Mouse (Mus musculus) myocyte (in vitro differentiated cells): Measurements from ENCODE around the gene Agap1. TPM values are rescaled to one million over a fixed set of nuclear protein-coding genes. Genes with fewer than 3 reads are reported as not detected.
A peak's percentile ranks its signal among the peaks of the same experiment; 100 is the strongest.

Source experiments
- H3K27me3 ChIP-seq: one replicate; pipeline ENCODE4 v1.6.1; 2011; ENCODE audit not compliant: control insufficient read depth, insufficient read depth, insufficient read length
- H3K36me3 ChIP-seq: one replicate; pipeline ENCODE4 v1.6.1; 2011; ENCODE audit not compliant: control insufficient read depth, insufficient read depth
- H3K4me2 ChIP-seq: one replicate; pipeline ENCODE4 v1.6.1; 2011; ENCODE audit warnings: low read depth, control low read depth
- H3K4me3 ChIP-seq: one replicate; pipeline ENCODE4 v1.5.1; 2011; ENCODE audit warnings: mild to moderate bottlenecking, control low read depth, moderate library complexity
- H3K79me2 ChIP-seq: one replicate; pipeline ENCODE4 v1.6.1; 2011; ENCODE audit not compliant: control insufficient read depth, insufficient read depth
- H3ac ChIP-seq: one replicate; pipeline ENCODE4 v1.6.1; 2011; ENCODE audit not compliant: control insufficient read depth, insufficient read length
- CEBPB ChIP-seq: IDR thresholded peaks from 2 replicates; pipeline ENCODE4 v1.6.1; 2011; ENCODE audit warnings: mild to moderate bottlenecking, moderate library complexity; ENCODE audit not compliant: poor library complexity, insufficient read depth, severe bottlenecking
- E2F4 ChIP-seq: IDR thresholded peaks from one replicate; pipeline ENCODE4 v1.6.1; 2011; ENCODE audit warnings: mild to moderate bottlenecking, control low read depth, moderate library complexity; ENCODE audit not compliant: insufficient read depth
- MAX ChIP-seq: IDR thresholded peaks from one replicate; pipeline ENCODE4 v1.6.1; 2011; ENCODE audit warnings: low read depth, mild to moderate bottlenecking, control low read depth
- MYOD1 ChIP-seq, 3 experiments: IDR thresholded peaks; one replicate each; pipeline ENCODE4 v1.6.1; 2011; ENCODE audit warnings: control low read depth in 2 of 3, low read depth in 2 of 3, mild to moderate bottlenecking in 2 of 3, moderate library complexity in 1 of 3; ENCODE audit not compliant: insufficient read length in 2 of 3, control insufficient read depth in 1 of 3
- MYOG ChIP-seq, 3 experiments: IDR thresholded peaks; one replicate each; pipeline ENCODE4 v1.6.1; 2011; ENCODE audit warnings: control low read depth in 2 of 3, low read depth in 2 of 3, mild to moderate bottlenecking in 2 of 3; ENCODE audit not compliant: insufficient read length in 2 of 3, control insufficient read depth in 1 of 3, insufficient read depth in 1 of 3
- POLR2A ChIP-seq: IDR thresholded peaks from one replicate; pipeline ENCODE4 v1.6.1; 2011; ENCODE audit warnings: low read depth, mild to moderate bottlenecking, control low read depth, moderate library complexity; ENCODE audit not compliant: insufficient read length
- POLR2AphosphoS2 ChIP-seq: IDR thresholded peaks from one replicate; pipeline ENCODE4 v1.6.1; 2011; ENCODE audit warnings: low read depth, control low read depth; ENCODE audit not compliant: insufficient read length
- REST ChIP-seq: IDR thresholded peaks from one replicate; pipeline ENCODE4 v1.6.1; 2011; ENCODE audit warnings: mild to moderate bottlenecking, control low read depth, moderate library complexity; ENCODE audit not compliant: insufficient read depth, insufficient read length
- SRF ChIP-seq: IDR thresholded peaks from one replicate; pipeline ENCODE4 v1.6.1; 2011; ENCODE audit warnings: low read depth; ENCODE audit not compliant: control insufficient read depth, insufficient read length
- TCF12 ChIP-seq: IDR thresholded peaks from one replicate; pipeline ENCODE4 v1.6.1; 2011; ENCODE audit warnings: mild to moderate bottlenecking, control low read depth; ENCODE audit not compliant: poor library complexity, insufficient read depth, severe bottlenecking
- TCF3 ChIP-seq: IDR thresholded peaks from one replicate; pipeline ENCODE4 v1.6.1; 2011; ENCODE audit warnings: low read depth, control low read depth; ENCODE audit not compliant: insufficient read length
- USF1 ChIP-seq: IDR thresholded peaks from one replicate; pipeline ENCODE4 v1.6.1; 2011; ENCODE audit warnings: low read depth, mild to moderate bottlenecking, control low read depth, moderate library complexity
- polyA plus RNA-seq: library from polyadenylated mRNA; unstranded; fragments of >200 nt; fragmentation: generic; extraction: Trizol; gene quantifications from one replicate; pipeline ENCODE4 v1.2.1, GENCODE M21; 2012; ENCODE audit warnings: missing spikeins

Gene Agap1
- polyA plus RNA-seq, 1 experiment: 48.9 TPM

DNA sequence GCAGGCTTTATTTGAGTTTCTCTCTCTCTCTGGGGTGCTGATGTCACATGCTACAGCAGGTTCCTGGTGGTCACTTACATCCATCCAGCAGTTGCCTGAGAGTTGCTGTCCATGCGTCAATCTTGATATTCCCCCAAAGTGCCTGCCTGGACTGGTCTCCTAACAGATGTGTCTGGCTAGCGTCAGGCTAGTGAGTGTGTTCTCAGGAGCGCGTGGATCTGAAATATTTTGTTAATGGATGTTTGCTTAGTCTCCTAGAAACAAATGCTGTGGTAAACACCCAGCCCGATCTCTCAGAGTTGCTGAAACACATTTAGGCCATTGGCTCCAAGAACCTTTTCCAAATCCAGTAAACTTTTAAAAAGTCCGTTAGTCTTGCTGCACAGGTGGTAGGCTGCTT, 161.9 kb downstream of the Agap1 start:
- H3K4me2 ChIP-seq: no peak overlapping the region
- no peaks in the 10 kb centered on the region for H3K27me3 ChIP-seq
- no peak overlapping the region for H3K4me3 ChIP-seq
- H3ac ChIP-seq: no peak overlapping the region
- TF ChIP-seq E2F4 (no peak), SRF (no peak), REST (no peak), MYOG (IDR thresholded peaks at IDR 0.05; ENCODE audit: control insufficient read depth in 1 of 3, insufficient read depth in 1 of 3, insufficient read length in 2 of 3, low read depth in 2 of 3) (no peak), MYOD1 (IDR thresholded peaks at IDR 0.05; ENCODE audit: control insufficient read depth in 1 of 3, insufficient read length in 2 of 3, low read depth in 2 of 3) (no peak), POLR2AphosphoS2 (no peak), USF1 (no peak), TCF3 (no peak), MAX (no peak)
- H3K36me3 ChIP-seq: peaks cover 17% of the 10 kb centered on the region
- H3K79me2 ChIP-seq: peaks cover 7% of the 10 kb centered on the region

DNA sequence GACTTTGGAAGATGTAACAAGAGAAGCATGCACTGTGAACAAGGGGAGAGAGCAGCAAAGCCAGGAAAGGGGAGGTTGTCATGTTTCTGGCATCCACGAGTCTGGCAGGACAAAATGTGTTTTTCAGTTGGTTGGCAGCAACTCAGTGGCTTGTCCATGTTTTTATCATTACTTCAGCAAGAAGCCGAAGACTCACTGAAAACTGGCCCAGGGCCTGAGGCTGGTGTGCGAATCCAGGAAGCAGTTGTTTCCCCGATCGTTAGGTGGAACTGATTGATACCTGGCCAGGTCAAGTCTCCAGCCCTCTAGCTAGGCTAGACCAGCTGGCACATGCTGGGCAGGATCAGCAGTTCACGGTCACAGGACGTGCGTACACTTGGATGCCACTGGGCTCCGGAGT, 162.7 kb downstream of the Agap1 start:
- Histone ChIP-seq H3K36me3 (peaks cover 10% of the 10 kb centered on the region), H3ac (no peak overlapping the region), H3K27me3 (no peaks in the 10 kb centered on the region), H3K4me2 (no peak overlapping the region), H3K79me2 (peaks cover 7% of the 10 kb centered on the region), H3K4me3 (no peak overlapping the region)
- TF ChIP-seq MYOD1 (IDR thresholded peaks at IDR 0.05; ENCODE audit: control insufficient read depth in 1 of 3, insufficient read length in 2 of 3, low read depth in 2 of 3) (no peak), TCF3 (no peak), SRF (no peak), POLR2A (no peak), TCF12 (no peak), MAX (no peak), CEBPB (no peak)

DNA sequence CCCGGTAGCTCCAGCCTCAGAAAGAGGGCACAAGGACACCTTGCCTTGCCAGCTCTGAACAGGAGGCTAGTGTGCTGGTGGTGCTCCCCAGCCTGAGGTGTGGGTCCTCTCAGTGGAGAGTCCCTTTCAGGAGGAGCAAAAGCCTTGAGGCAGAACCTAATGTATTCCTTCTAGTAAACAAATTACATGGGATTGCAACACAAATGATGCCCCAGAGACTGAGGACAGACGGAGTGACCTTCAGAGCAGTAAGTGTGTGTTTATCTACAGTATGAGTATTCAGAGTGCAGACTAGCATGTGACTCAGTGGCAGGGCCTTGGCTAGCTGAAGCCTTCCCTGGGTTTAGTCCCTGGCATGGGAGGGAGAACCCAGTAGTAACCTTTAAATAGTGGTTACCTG, 165.4 kb downstream of the Agap1 start:
- no peak overlapping the region for H3K4me2 ChIP-seq
- TF ChIP-seq REST (no peak), POLR2A (no peak), CEBPB (peak; percentile 63; the same call in 1 of the 2 replicates)
- no peak overlapping the region for H3K4me3 ChIP-seq
- peaks cover 12% of the 10 kb centered on the region for H3K79me2 ChIP-seq
- H3K27me3 ChIP-seq: no peaks in the 10 kb centered on the region
- peaks cover 14% of the 10 kb centered on the region for H3K36me3 ChIP-seq
- H3ac ChIP-seq: no peak overlapping the region

DNA sequence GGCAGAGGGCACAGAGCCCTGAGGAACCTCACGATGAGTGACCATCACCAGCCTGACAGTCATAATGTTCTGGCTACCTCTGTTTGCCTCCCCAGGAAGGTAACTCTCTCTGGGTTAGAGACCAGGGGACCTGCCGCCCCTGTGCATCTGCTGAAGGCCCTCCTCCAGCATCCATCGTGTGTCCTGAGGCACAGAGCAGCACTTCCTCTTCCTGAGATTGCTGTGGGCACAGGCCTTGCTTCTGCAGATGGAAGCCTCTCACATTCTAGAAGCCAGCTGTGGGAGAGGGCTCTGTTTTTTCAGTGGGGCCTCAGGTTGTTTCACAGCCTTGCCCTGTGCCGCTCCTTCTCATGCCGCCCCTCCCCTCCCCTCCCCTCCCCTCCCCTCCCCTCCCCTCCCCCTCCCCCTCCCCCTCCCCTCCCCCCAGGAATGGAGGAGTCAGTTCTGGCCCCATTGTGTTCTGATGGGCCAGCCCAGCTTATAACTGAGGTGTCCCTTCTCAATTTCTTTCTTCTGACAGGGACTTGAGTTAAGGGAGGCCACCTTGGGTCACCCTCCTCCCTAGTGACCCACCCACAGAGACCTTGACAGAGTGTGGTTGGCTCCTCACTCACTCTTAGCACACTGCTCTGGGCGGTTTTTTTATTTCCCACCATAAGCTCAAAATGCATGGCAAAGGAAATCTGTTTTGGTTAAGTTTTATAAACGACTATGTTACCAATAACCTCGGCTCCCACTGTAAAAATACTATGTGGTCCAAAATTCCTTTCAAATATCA, 166.6 kb downstream of the Agap1 start:
- no peaks in the 10 kb centered on the region for H3K27me3 ChIP-seq
- H3K36me3 ChIP-seq: peaks cover 14% of the 10 kb centered on the region
- no peak overlapping the region for H3ac ChIP-seq
- H3K4me3 ChIP-seq: no peak overlapping the region
- TF ChIP-seq MAX (no peak), TCF12 (no peak), REST (no peak), MYOD1 (IDR thresholded peaks at IDR 0.05; ENCODE audit: control insufficient read depth in 1 of 3, insufficient read length in 2 of 3, low read depth in 2 of 3) (no peak), POLR2A (no peak), MYOG (IDR thresholded peaks at IDR 0.05; ENCODE audit: control insufficient read depth in 1 of 3, insufficient read depth in 1 of 3, insufficient read length in 2 of 3, low read depth in 2 of 3) (no peak), POLR2AphosphoS2 (no peak), TCF3 (no peak), SRF (no peak), USF1 (no peak), E2F4 (no peak), CEBPB (no peak)
- H3K4me2 ChIP-seq: no peak overlapping the region
- H3K79me2 ChIP-seq: peaks cover 5% of the 10 kb centered on the region

DNA sequence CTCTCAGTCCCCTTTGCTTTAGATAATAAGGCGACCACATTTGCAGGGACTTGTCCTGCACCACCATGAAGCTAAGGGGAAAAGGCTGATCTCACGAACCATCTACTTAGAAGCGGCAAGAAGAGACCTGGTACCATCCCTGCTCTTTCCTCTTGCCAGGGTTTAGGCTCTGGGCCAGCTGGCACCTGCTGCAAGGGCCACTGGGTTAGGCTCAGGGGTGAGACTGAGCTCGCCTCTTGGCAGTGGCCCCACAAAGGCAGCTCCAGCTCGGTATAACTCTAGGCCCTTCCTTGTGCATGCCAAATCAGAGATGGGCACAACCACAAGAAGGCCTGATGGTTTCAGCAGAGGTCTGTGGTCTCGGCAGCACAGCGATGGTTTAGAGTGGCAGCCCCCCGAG, 167.3 kb downstream of the Agap1 start:
- Histone ChIP-seq H3K4me3 (no peak overlapping the region), H3ac (no peak overlapping the region), H3K36me3 (peaks cover 14% of the 10 kb centered on the region), H3K4me2 (no peak overlapping the region), H3K79me2 (peaks cover 5% of the 10 kb centered on the region), H3K27me3 (no peaks in the 10 kb centered on the region)
- TF ChIP-seq MAX: no peak
- peak in 1 of 3 experiments; percentile 32 for TF ChIP-seq MYOD1 (IDR thresholded peaks at IDR 0.05; ENCODE audit: control insufficient read depth in 1 of 3, insufficient read length in 2 of 3, low read depth in 2 of 3)
- TF ChIP-seq MYOG (IDR thresholded peaks at IDR 0.05; ENCODE audit: control insufficient read depth in 1 of 3, insufficient read depth in 1 of 3, insufficient read length in 2 of 3, low read depth in 2 of 3): peak in 1 of 3 experiments; percentile 70
